Mouse (Mus musculus): ENCODE measurements around the gene Arpc4.
"Not testable (repeated sequence)": the region's sequence is repeated elsewhere in the genome, so short reads cannot be mapped to it uniquely, and the experiment has no call there.

DNA sequence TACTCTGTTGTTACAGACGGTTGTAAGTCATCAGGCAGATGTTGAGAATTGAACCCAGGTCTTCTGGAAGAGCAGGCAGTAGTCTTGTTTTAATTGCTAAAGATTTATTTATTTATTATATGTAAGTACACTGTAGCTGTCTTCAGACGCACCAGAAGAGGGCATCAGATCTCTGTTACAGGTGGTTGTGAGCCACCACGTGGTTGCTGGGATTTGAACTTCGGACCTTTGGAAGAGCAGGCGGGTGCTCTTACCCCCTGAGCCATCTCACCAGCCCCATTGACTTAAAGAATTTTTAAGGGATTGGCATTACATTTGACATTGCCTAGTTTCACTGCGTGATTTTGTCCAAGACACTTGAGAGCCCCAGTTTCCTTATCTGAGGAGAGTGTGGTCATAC, 45.2 kb upstream of the Arpc4 start:
- not testable (repeated sequence) for TF ChIP-seq CTCF (IDR thresholded peaks at IDR 0.05; ENCODE audit: borderline replicate concordance, insufficient read depth, low read length); POLR2A (IDR thresholded peaks at IDR 0.05; ENCODE audit: low read depth, low read length)

All from embryonic fibroblast, embryonic 13.5 days (primary cell).